Mouse (Mus musculus): ENCODE measurements around the gene Evx2. TPM values are rescaled to one million over a fixed set of nuclear protein-coding genes. Genes with fewer than 3 reads are reported as not detected.
A peak's percentile ranks its signal among the peaks of the same experiment; 100 is the strongest.

Gene Evx2
- polyA plus RNA-seq, 1 experiment from 2014 or later, result 0.69 TPM

- ATAC-seq (ENCODE audit: insufficient read depth, low FRiP score, low TSS enrichment), result peak; percentile 16; the same call in 1 of the 2 replicates
Measured at GRCm38 (mm10) chr2:74668370-74669229, 9.2 kb upstream of the Evx2 start.

GRCm38 (mm10) chr2:74667842-74668357, 8.5 kb upstream of the Evx2 start, which contains the start of gene Hoxd13:
TSS of gene Hoxd13 (plus strand) at chr2:74668310.
- peak within 1 kb of the TSS; percentile 66 for H3K4me2 ChIP-seq (ENCODE audit: low read depth)
- ATAC-seq (ENCODE audit: insufficient read depth, low FRiP score, low TSS enrichment), result peak; percentile 67; the same call in 1 of the 2 replicates
- H3K4me3 ChIP-seq (ENCODE audit: low read depth, low read length), result peak within 1 kb of the TSS; percentile 33
- H3K9ac ChIP-seq (ENCODE audit: low read length), result peak within 1 kb of the TSS; percentile 5; the same call in 1 of the 2 replicates
- 0% methylated on average over 22 of the region's 51 CpGs for WGBS
- H3K36me3 ChIP-seq (ENCODE audit: control insufficient read depth, insufficient read depth, low read length), result no peaks in the 10 kb centered on the region
- H3K27ac ChIP-seq (ENCODE audit: low read depth, low read length), result no peak within 1 kb of the TSS
- H3K9me3 ChIP-seq (ENCODE audit: control insufficient read depth, low read length), result no peaks in the 10 kb centered on the region
- peaks cover 96% of the 10 kb centered on the region for H3K27me3 ChIP-seq (ENCODE audit: control insufficient read depth, insufficient read depth, low read length)
- no peak for DNase-seq (ENCODE audit: low spot score)
- H3K4me1 ChIP-seq (ENCODE audit: control insufficient read depth, insufficient read depth, low read length), result 0 out of 2 replicates have a peak, but pooled peaks cover 4% of the 10 kb centered on the region

More at GRCm38 (mm10) chr2:74668370-74669229, 9.2 kb upstream of the Evx2 start:
- peak overlapping the region; percentile 33 for H3K4me3 ChIP-seq (ENCODE audit: low read depth, low read length)
- H3K27me3 ChIP-seq (ENCODE audit: control insufficient read depth, insufficient read depth, low read length), result peaks cover 96% of the 10 kb centered on the region
- peak overlapping the region; percentile 66 for H3K4me2 ChIP-seq (ENCODE audit: low read depth)
- peak overlapping the region; percentile 5; the same call in 1 of the 2 replicates for H3K9ac ChIP-seq (ENCODE audit: low read length)
- H3K36me3 ChIP-seq (ENCODE audit: control insufficient read depth, insufficient read depth, low read length), result no peaks in the 10 kb centered on the region
- WGBS, result under 1% methylated on average over 62 of the region's 74 CpGs
- H3K9me3 ChIP-seq (ENCODE audit: control insufficient read depth, low read length), result no peaks in the 10 kb centered on the region
- H3K4me1 ChIP-seq (ENCODE audit: control insufficient read depth, insufficient read depth, low read length), result 0 out of 2 replicates have a peak, but pooled peaks cover 4% of the 10 kb centered on the region
- peak; percentile 73 for DNase-seq (ENCODE audit: low spot score)
- H3K27ac ChIP-seq (ENCODE audit: low read depth, low read length), result no peak overlapping the region

- Histone ChIP-seq H3K4me3 (ENCODE audit: low read depth, low read length) (peak overlapping the region; percentile 33; the same call in 1 of the 2 replicates), H3K9me3 (ENCODE audit: control insufficient read depth, low read length) (no peaks in the 10 kb centered on the region), H3K27me3 (ENCODE audit: control insufficient read depth, insufficient read depth, low read length) (peaks cover 96% of the 10 kb centered on the region), H3K4me2 (ENCODE audit: low read depth) (peak overlapping the region; percentile 66; the same call in 1 of the 2 replicates), H3K27ac (ENCODE audit: low read depth, low read length) (no peak overlapping the region), H3K4me1 (ENCODE audit: control insufficient read depth, insufficient read depth, low read length) (no peaks in the 10 kb centered on the region), H3K36me3 (ENCODE audit: control insufficient read depth, insufficient read depth, low read length) (no peaks in the 10 kb centered on the region), H3K9ac (ENCODE audit: low read length) (no peak overlapping the region)
- ATAC-seq (ENCODE audit: insufficient read depth, low FRiP score, low TSS enrichment), result peak; percentile 9; the same call in 1 of the 2 replicates
- under 1% methylated on average over 36 of the region's 36 CpGs for WGBS
- DNase-seq (ENCODE audit: low spot score), result peak; percentile 53
Measured at GRCm38 (mm10) chr2:74667191-74667841, 8.0 kb upstream of the Evx2 start.

- H3K4me1 ChIP-seq (ENCODE audit: control insufficient read depth, insufficient read depth, low read length), result no peaks in the 10 kb centered on the region
- no peak overlapping the region for H3K4me3 ChIP-seq (ENCODE audit: low read depth, low read length)
- ATAC-seq (ENCODE audit: insufficient read depth, low FRiP score, low TSS enrichment) (no peak), DNase-seq (ENCODE audit: low spot score) (peak; percentile 35)
- no peak overlapping the region for H3K9ac ChIP-seq (ENCODE audit: low read length)
- H3K36me3 ChIP-seq (ENCODE audit: control insufficient read depth, insufficient read depth, low read length), result no peaks in the 10 kb centered on the region
- H3K4me2 ChIP-seq (ENCODE audit: low read depth), result no peak overlapping the region
- H3K9me3 ChIP-seq (ENCODE audit: control insufficient read depth, low read length), result no peaks in the 10 kb centered on the region
- WGBS, result 2% methylated on average over 7 of the region's 7 CpGs
- H3K27me3 ChIP-seq (ENCODE audit: control insufficient read depth, insufficient read depth, low read length), result peaks cover 96% of the 10 kb centered on the region
- no peak overlapping the region for H3K27ac ChIP-seq (ENCODE audit: low read depth, low read length)
Measured at GRCm38 (mm10) chr2:74666411-74666810, 7.1 kb upstream of the Evx2 start.

GRCm38 (mm10) chr2:74663291-74663925, 4.1 kb upstream of the Evx2 start:
- no peaks in the 10 kb centered on the region for H3K4me1 ChIP-seq (ENCODE audit: control insufficient read depth, insufficient read depth, low read length)
- peak; percentile 74 for DNase-seq (ENCODE audit: low spot score)

GRCm38 (mm10) chr2:74661685-74662084, 2.3 kb upstream of the Evx2 start:
- under 1% methylated on average over 14 of the region's 14 CpGs for whole genome bisulfite sequencing
- ATAC-seq (ENCODE audit: insufficient read depth, low FRiP score, low TSS enrichment) (no peak), DNase-seq (ENCODE audit: low spot score) (peak; percentile 81)
- peak overlapping the region; percentile 29; the same call in 1 of the 2 replicates for H3K4me2 ChIP-seq (ENCODE audit: low read depth)
- H3K27ac ChIP-seq (ENCODE audit: low read depth, low read length), result no peak overlapping the region
- H3K4me1 ChIP-seq (ENCODE audit: control insufficient read depth, insufficient read depth, low read length), result no peaks in the 10 kb centered on the region
- H3K27me3 ChIP-seq (ENCODE audit: control insufficient read depth, insufficient read depth, low read length), result peaks cover 97% of the 10 kb centered on the region
- no peak overlapping the region for H3K9ac ChIP-seq (ENCODE audit: low read length)
- no peaks in the 10 kb centered on the region for H3K36me3 ChIP-seq (ENCODE audit: control insufficient read depth, insufficient read depth, low read length)
- H3K4me3 ChIP-seq (ENCODE audit: low read depth, low read length), result no peak overlapping the region
- H3K9me3 ChIP-seq (ENCODE audit: control insufficient read depth, low read length), result no peaks in the 10 kb centered on the region

More at GRCm38 (mm10) chr2:74663291-74663925, 4.1 kb upstream of the Evx2 start:
- no peak overlapping the region for H3K4me2 ChIP-seq (ENCODE audit: low read depth)
- H3K4me3 ChIP-seq (ENCODE audit: low read depth, low read length), result no peak overlapping the region
- no peak overlapping the region for H3K27ac ChIP-seq (ENCODE audit: low read depth, low read length)
- WGBS, result 2% methylated on average over 18 of the region's 18 CpGs
- no peak for ATAC-seq (ENCODE audit: insufficient read depth, low FRiP score, low TSS enrichment)
- no peaks in the 10 kb centered on the region for H3K9me3 ChIP-seq (ENCODE audit: control insufficient read depth, low read length)
- H3K9ac ChIP-seq (ENCODE audit: low read length), result no peak overlapping the region
- peaks cover 97% of the 10 kb centered on the region for H3K27me3 ChIP-seq (ENCODE audit: control insufficient read depth, insufficient read depth, low read length)
- H3K36me3 ChIP-seq (ENCODE audit: control insufficient read depth, insufficient read depth, low read length), result no peaks in the 10 kb centered on the region

- DNase-seq (ENCODE audit: low spot score), result peak; percentile 31
- H3K4me3 ChIP-seq (ENCODE audit: low read depth, low read length), result no peak overlapping the region
- no peak for ATAC-seq (ENCODE audit: insufficient read depth, low FRiP score, low TSS enrichment)
- H3K4me2 ChIP-seq (ENCODE audit: low read depth), result no peak overlapping the region
- H3K36me3 ChIP-seq (ENCODE audit: control insufficient read depth, insufficient read depth, low read length), result no peaks in the 10 kb centered on the region
- 2% methylated on average over 30 of the region's 30 CpGs for WGBS
- H3K27ac ChIP-seq (ENCODE audit: low read depth, low read length), result no peak overlapping the region
- H3K9me3 ChIP-seq (ENCODE audit: control insufficient read depth, low read length), result no peaks in the 10 kb centered on the region
- no peak overlapping the region for H3K9ac ChIP-seq (ENCODE audit: low read length)
- H3K27me3 ChIP-seq (ENCODE audit: control insufficient read depth, insufficient read depth, low read length), result peaks cover 97% of the 10 kb centered on the region
- 0 out of 2 replicates have a peak, but pooled peaks cover 4% of the 10 kb centered on the region for H3K4me1 ChIP-seq (ENCODE audit: control insufficient read depth, insufficient read depth, low read length)
Measured at GRCm38 (mm10) chr2:74660421-74661375, 1.3 kb upstream of the Evx2 start.
